Mouse (Mus musculus): Measurements from ENCODE around the gene Olfr450. TPM values are rescaled to one million over a fixed set of nuclear protein-coding genes. Genes with fewer than 3 reads are reported as not detected.
A peak's percentile ranks its signal among the peaks of the same experiment; 100 is the strongest.

The Olfr450 gene
- not detected for total RNA-seq (2021)
- long read RNA-seq, experiment 1: 0 reads
- long read RNA-seq, experiment 2: 0 reads

- DNase-seq: no peak
Measured at GRCm38 (mm10) chr6:42811639-42812038, at the start of gene Olfr450. Olfr450 (plus strand) TSS chr6:42811939.

GRCm38 (mm10) chr6:42777066-42777465, 34.7 kb upstream of the Olfr450 start:
- no peak for DNase-seq

- DNase-seq: no peak
Measured at GRCm38 (mm10) chr6:42784793-42785192, 26.9 kb upstream of the Olfr450 start, which contains the start of gene Olfr452. Olfr452 (plus strand) TSS chr6:42785093.

- DNase-seq: no peak
Measured at GRCm38 (mm10) chr6:42790247-42790948, 21.3 kb upstream of the Olfr450 start.

- DNase-seq: no peak
Measured at GRCm38 (mm10) chr6:42790949-42791556, 20.7 kb upstream of the Olfr450 start.

GRCm38 (mm10) chr6:42794982-42795381, 16.8 kb upstream of the Olfr450 start:
- no peak for DNase-seq

GRCm38 (mm10) chr6:42834084-42834483, 22.3 kb downstream of the Olfr450 start, which contains the start of gene Olfr449:
Olfr449 (plus strand) TSS chr6:42834384.
- no peak for DNase-seq

GRCm38 (mm10) chr6:42860222-42860819, 48.6 kb downstream of the Olfr450 start:
- peak; percentile 12 to 61 for DNase-seq

Other genes starting within 250 kb of the Olfr450 start
- not detected for gene Tcaf3, start 214.2 kb upstream of the Olfr450 start, total RNA-seq (2021)
- gene Tcaf2, start 166.7 kb upstream of the Olfr450 start, total RNA-seq (2021): 1 to 10 TPM; 2.8 to 5.0 TPM
- gene Tcaf1, start 101.9 kb upstream of the Olfr450 start, total RNA-seq (2021): 1 to 10 TPM; 7.4 to 8.1 TPM
- gene Olfr453, start 72.6 kb upstream of the Olfr450 start, total RNA-seq (2021): not detected
- not detected for gene Olfr38, start 55.5 kb upstream of the Olfr450 start, total RNA-seq (2021)
- gene Olfr452, start 26.8 kb upstream of the Olfr450 start, total RNA-seq (2021): not detected
- not detected for gene Olfr449, start 22.4 kb downstream of the Olfr450 start, total RNA-seq (2021)
- not detected for gene Olfr448, start 78.5 kb downstream of the Olfr450 start, total RNA-seq (2021)
- gene Olfr447, start 96.9 kb downstream of the Olfr450 start, total RNA-seq (2021): not detected
- gene Olfr446, start 109.4 kb downstream of the Olfr450 start, total RNA-seq (2021): not detected
- not detected for gene Olfr444, start 137.1 kb downstream of the Olfr450 start, total RNA-seq (2021)